Mouse (Mus musculus) right cerebral cortex, postnatal 36 days (tissue): ENCODE measurements around the gene Gm13023.
"Not testable (repeated sequence)": the region's sequence is repeated elsewhere in the genome, so short reads cannot be mapped to it uniquely, and the experiment has no call there.

ENCODE experiments used
- DNase-seq, 2 experiments: peaks; one replicate each; pipeline ENCODE4 v3.0.0; 2022; ENCODE audit warnings: low spot score in 2 of 2, mixed read lengths in 1 of 2

Gene Gm13023

GRCm38 (mm10) chr4:143789052-143789451 is at the start of gene Gm13023:
Gene Gm13023, plus strand, starts transcription at chr4:143789352.
- DNase-seq = not testable (repeated sequence)

GRCm38 (mm10) chr4:143815993-143816392 is 26.8 kb downstream of the Gm13023 start, which contains the start of gene Gm13084:
Gene Gm13084, minus strand, starts transcription at chr4:143816093.
- DNase-seq = no peak
